Mouse (Mus musculus): Measurements from ENCODE around the gene Sec14l5. TPM values are rescaled to one million over a fixed set of nuclear protein-coding genes. Genes with fewer than 3 reads are reported as not detected.

Gene Sec14l5
- polyA plus RNA-seq, 1 experiment, result 0.06 TPM

DNA sequence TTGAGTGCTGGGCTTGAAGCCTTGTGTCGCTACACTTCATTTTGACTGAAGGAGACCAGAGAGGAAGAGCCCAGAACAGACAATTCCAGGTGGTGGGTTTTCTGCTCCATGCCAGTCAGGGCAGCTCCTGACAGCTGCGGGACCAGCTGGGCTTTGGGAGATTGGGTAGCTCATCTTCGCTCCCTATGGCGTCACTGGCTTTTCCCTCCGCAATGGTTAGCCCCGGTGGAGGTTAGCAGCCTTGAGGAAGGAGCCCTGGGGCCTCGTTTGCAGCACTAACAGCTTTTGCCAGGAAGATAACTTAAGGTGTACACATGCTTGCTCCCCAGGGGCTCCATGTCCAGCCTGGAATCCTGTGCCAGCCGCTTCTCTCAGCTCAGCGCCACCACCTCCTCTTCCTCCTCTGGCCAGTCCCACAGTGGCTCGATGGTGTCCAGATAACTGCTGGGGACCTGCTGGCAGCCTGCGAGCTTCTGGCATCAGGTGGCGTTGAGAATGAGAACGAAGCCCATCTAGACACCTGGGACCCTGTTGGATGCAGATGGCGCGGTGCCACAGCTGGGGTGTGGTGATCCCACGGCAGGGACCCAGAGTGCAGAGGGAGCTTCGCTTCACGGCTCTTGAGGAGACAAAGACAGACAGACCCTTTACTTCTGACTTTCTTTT lies 36.5 kb downstream of the Sec14l5 start:
- no peaks in the 10 kb centered on the region for H3K27me3 ChIP-seq (ENCODE audit: control insufficient read depth, insufficient read depth, low read length)
- no peak overlapping the region for H3K4me3 ChIP-seq (ENCODE audit: control insufficient read depth, low read depth, low read length)
- H3K36me3 ChIP-seq (ENCODE audit: control insufficient read depth, insufficient read depth, low read length), result no peaks in the 10 kb centered on the region
- H3K4me1 ChIP-seq (ENCODE audit: control insufficient read depth, insufficient read depth, low read length), result no peaks in the 10 kb centered on the region
- TF ChIP-seq CTCF (IDR thresholded peaks at IDR 0.05; ENCODE audit: control insufficient read depth, insufficient read depth, insufficient replicate concordance, low read depth, low read length), result no peak
- no peak for TF ChIP-seq POLR2A (IDR thresholded peaks at IDR 0.05; ENCODE audit: control insufficient read depth, low read depth, low read length)
- no peak overlapping the region for H3K27ac ChIP-seq (ENCODE audit: control insufficient read depth, insufficient read depth, low read depth, low read length)

DNA sequence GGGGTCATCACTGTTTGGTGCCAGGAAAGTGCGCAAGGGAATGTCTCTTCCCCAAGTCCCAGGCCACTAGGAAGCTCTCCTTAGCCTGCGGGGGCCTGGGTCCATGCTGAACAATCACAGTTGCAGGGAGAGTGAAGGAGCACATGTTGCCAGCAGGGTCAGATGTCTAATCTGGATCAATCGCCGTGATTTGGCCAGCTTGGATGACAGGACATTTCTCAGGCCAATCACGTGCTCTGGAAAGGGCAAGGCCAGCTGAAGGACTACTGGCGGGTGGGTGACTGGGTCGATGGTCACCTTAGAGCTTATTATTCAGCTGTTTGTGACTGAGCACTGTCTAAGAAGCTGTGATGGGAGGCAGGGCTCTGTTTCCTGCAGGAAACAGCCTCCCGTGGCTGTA lies 37.2 kb downstream of the Sec14l5 start:
- TF ChIP-seq POLR2A (IDR thresholded peaks at IDR 0.05; ENCODE audit: control insufficient read depth, low read depth, low read length) (no peak), CTCF (IDR thresholded peaks at IDR 0.05; ENCODE audit: control insufficient read depth, insufficient read depth, insufficient replicate concordance, low read depth, low read length) (no peak)
- H3K4me3 ChIP-seq (ENCODE audit: control insufficient read depth, low read depth, low read length), result no peak overlapping the region
- no peaks in the 10 kb centered on the region for H3K36me3 ChIP-seq (ENCODE audit: control insufficient read depth, insufficient read depth, low read length)
- no peaks in the 10 kb centered on the region for H3K27me3 ChIP-seq (ENCODE audit: control insufficient read depth, insufficient read depth, low read length)
- 0 out of 2 replicates have a peak, but pooled peaks cover under 1% of the 10 kb centered on the region for H3K4me1 ChIP-seq (ENCODE audit: control insufficient read depth, insufficient read depth, low read length)
- no peak overlapping the region for H3K27ac ChIP-seq (ENCODE audit: control insufficient read depth, insufficient read depth, low read depth, low read length)

GRCm38 (mm10) chr16:5184956-5185355 lies 38.0 kb downstream of the Sec14l5 start:
- H3K36me3 ChIP-seq (ENCODE audit: control insufficient read depth, insufficient read depth, low read length), result no peaks in the 10 kb centered on the region
- H3K4me1 ChIP-seq (ENCODE audit: control insufficient read depth, insufficient read depth, low read length), result peaks cover 2% of the 10 kb centered on the region; the same call in 1 of the 2 replicates
- no peak overlapping the region for H3K27ac ChIP-seq (ENCODE audit: control insufficient read depth, insufficient read depth, low read depth, low read length)
- H3K27me3 ChIP-seq (ENCODE audit: control insufficient read depth, insufficient read depth, low read length), result no peaks in the 10 kb centered on the region
- TF ChIP-seq CTCF (IDR thresholded peaks at IDR 0.05; ENCODE audit: control insufficient read depth, insufficient read depth, insufficient replicate concordance, low read depth, low read length) (no peak), POLR2A (IDR thresholded peaks at IDR 0.05; ENCODE audit: control insufficient read depth, low read depth, low read length) (no peak)
- no peak overlapping the region for H3K4me3 ChIP-seq (ENCODE audit: control insufficient read depth, low read depth, low read length)

- H3K27me3 ChIP-seq (ENCODE audit: control insufficient read depth, insufficient read depth, low read length), result no peaks in the 10 kb centered on the region
- TF ChIP-seq POLR2A (IDR thresholded peaks at IDR 0.05; ENCODE audit: control insufficient read depth, low read depth, low read length) (no peak), CTCF (IDR thresholded peaks at IDR 0.05; ENCODE audit: control insufficient read depth, insufficient read depth, insufficient replicate concordance, low read depth, low read length) (no peak)
Measured at GRCm38 (mm10) chr16:5185691-5186090, 38.8 kb downstream of the Sec14l5 start.

DNA sequence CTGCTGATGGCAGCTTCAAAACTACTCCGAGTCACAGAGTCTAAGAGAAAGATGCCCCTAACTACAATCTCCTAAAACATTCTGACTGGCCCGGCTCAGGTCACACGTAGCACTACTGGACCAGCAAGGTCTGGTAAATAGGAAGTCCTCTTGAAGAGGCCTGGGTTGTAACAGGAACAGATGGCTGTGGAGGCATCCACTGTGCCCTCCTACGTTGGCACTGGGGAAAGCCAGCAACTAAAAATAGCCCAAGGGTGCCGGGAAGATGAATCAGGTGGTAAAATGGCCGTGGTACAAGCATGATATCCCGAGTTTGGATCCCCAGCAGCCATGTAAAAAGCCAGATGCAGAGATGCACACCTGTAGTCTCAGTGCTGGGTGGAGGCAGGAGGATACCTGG lies 39.3 kb downstream of the Sec14l5 start:
- no peaks in the 10 kb centered on the region for H3K27me3 ChIP-seq (ENCODE audit: control insufficient read depth, insufficient read depth, low read length)
- no peak overlapping the region for H3K4me3 ChIP-seq (ENCODE audit: control insufficient read depth, low read depth, low read length)
- no peak for TF ChIP-seq CTCF (IDR thresholded peaks at IDR 0.05; ENCODE audit: control insufficient read depth, insufficient read depth, insufficient replicate concordance, low read depth, low read length)
- no peak for TF ChIP-seq POLR2A (IDR thresholded peaks at IDR 0.05; ENCODE audit: control insufficient read depth, low read depth, low read length)
- H3K27ac ChIP-seq (ENCODE audit: control insufficient read depth, insufficient read depth, low read depth, low read length), result no peak overlapping the region
- no peaks in the 10 kb centered on the region for H3K36me3 ChIP-seq (ENCODE audit: control insufficient read depth, insufficient read depth, low read length)
- peaks cover 2% of the 10 kb centered on the region; the same call in 1 of the 2 replicates for H3K4me1 ChIP-seq (ENCODE audit: control insufficient read depth, insufficient read depth, low read length)

More at GRCm38 (mm10) chr16:5185691-5186090, 38.8 kb downstream of the Sec14l5 start:
- peaks cover 2% of the 10 kb centered on the region; the same call in 1 of the 2 replicates for H3K4me1 ChIP-seq (ENCODE audit: control insufficient read depth, insufficient read depth, low read length)
- no peak overlapping the region for H3K4me3 ChIP-seq (ENCODE audit: control insufficient read depth, low read depth, low read length)
- no peak overlapping the region for H3K27ac ChIP-seq (ENCODE audit: control insufficient read depth, insufficient read depth, low read depth, low read length)
- no peaks in the 10 kb centered on the region for H3K36me3 ChIP-seq (ENCODE audit: control insufficient read depth, insufficient read depth, low read length)

DNA sequence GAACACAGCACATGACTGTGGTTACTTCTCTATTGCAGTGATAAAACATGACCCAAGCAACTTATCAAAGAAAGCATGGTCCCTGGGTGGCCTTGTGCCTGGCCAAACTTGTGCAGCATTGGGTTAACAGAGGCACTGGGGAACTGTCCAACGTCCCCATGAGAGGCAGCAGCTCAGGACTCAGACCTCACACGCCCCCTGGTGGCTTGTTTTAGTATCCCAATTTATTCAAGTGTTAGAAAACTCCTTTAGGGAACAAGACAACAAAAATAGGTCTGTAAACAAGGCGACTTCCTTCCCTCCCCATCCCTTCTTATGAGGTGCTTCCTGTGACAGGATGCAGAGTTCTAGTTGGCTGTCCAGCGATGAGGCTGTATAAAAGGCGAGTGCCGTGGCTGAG lies 48.2 kb downstream of the Sec14l5 start:
- no peaks in the 10 kb centered on the region for H3K36me3 ChIP-seq (ENCODE audit: control insufficient read depth, insufficient read depth, low read length)
- peak; percentile 60; the same call in 1 of the 2 replicates for TF ChIP-seq CTCF (IDR thresholded peaks at IDR 0.05; ENCODE audit: control insufficient read depth, insufficient read depth, insufficient replicate concordance, low read depth, low read length)
- TF ChIP-seq POLR2A (IDR thresholded peaks at IDR 0.05; ENCODE audit: control insufficient read depth, low read depth, low read length), result no peak
- H3K4me1 ChIP-seq (ENCODE audit: control insufficient read depth, insufficient read depth, low read length), result no peaks in the 10 kb centered on the region
- no peaks in the 10 kb centered on the region for H3K27me3 ChIP-seq (ENCODE audit: control insufficient read depth, insufficient read depth, low read length)
- H3K4me3 ChIP-seq (ENCODE audit: control insufficient read depth, low read depth, low read length), result no peak overlapping the region
- no peak overlapping the region for H3K27ac ChIP-seq (ENCODE audit: control insufficient read depth, insufficient read depth, low read depth, low read length)

GRCm38 (mm10) chr16:5202681-5203080 lies 55.8 kb downstream of the Sec14l5 start:
- Histone ChIP-seq H3K27me3 (ENCODE audit: control insufficient read depth, insufficient read depth, low read length) (no peaks in the 10 kb centered on the region), H3K4me3 (ENCODE audit: control insufficient read depth, low read depth, low read length) (peak overlapping the region; percentile 87), H3K4me1 (ENCODE audit: control insufficient read depth, insufficient read depth, low read length) (peaks cover 14% of the 10 kb centered on the region), H3K36me3 (ENCODE audit: control insufficient read depth, insufficient read depth, low read length) (no peaks in the 10 kb centered on the region), H3K27ac (ENCODE audit: control insufficient read depth, insufficient read depth, low read depth, low read length) (no peak overlapping the region)
- TF ChIP-seq POLR2A (IDR thresholded peaks at IDR 0.05; ENCODE audit: control insufficient read depth, low read depth, low read length), result no peak
- TF ChIP-seq CTCF (IDR thresholded peaks at IDR 0.05; ENCODE audit: control insufficient read depth, insufficient read depth, insufficient replicate concordance, low read depth, low read length), result peak; percentile 43; the same call in 1 of the 2 replicates
